Mouse (Mus musculus) G1E (cell line): ENCODE measurements around the gene Ankfn1.

ENCODE experiments used
- CTCF ChIP-seq: IDR thresholded peaks from 2 replicates; pipeline ENCODE4 v1.5.1; 2012; ENCODE audit warnings: low read depth, low read length, inconsistent platforms, mixed read lengths
- POLR2AphosphoS5 ChIP-seq: IDR thresholded peaks from 2 replicates; pipeline ENCODE4 v1.6.1; 2012; ENCODE audit warnings: low read depth, low read length, inconsistent platforms; ENCODE audit not compliant: insufficient replicate concordance

DNA sequence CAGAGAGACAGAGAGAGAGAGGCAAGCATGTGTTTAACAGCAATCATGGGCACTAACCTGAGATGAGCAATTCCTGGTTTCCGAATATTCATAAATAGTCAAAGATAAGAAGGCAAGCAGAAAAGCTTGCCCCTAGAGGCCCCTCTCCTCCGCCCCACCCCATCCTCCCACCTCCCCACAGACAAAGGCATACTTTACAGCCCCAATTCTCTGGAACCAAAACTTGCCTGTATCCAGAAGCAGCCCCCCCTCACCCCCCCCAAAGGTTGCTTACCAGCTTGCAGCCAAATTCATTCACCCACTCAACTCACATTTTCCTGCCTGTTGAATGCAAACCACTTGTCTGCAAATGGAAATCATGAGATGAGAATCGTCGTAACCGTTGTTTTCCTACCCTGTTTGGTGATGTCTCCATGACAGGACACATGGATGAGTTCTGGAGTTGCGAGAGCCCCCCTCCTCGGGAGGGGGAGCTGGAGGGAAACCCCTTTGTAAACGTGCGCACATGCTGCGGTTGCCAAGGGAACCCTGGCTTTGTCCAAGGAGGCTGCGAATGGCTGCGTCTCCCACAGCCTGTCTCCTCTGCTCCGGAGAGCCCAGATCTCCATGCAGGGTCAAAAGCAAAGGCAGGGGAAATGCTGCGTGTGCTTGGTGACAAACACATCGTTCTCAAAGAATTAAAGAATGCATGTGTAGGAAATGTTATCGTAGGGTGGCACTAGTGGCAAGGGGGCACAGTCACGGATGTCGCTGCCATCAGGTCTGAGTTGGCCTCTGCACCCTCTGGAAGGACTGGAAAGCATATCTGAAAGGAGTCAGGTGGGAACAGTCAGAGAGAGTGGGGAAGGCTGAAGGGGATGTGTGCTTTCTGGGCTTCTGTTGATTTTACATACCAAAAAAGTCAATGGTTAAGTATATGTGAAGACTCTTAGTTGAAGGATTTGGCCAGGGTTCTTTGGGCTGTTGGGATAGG is 80.7 kb downstream of the Ankfn1 start:
- TF ChIP-seq CTCF (no peak), POLR2AphosphoS5 (no peak)
